Mouse (Mus musculus): ENCODE results near the gene Ttll11.

Gene Ttll11

DNA sequence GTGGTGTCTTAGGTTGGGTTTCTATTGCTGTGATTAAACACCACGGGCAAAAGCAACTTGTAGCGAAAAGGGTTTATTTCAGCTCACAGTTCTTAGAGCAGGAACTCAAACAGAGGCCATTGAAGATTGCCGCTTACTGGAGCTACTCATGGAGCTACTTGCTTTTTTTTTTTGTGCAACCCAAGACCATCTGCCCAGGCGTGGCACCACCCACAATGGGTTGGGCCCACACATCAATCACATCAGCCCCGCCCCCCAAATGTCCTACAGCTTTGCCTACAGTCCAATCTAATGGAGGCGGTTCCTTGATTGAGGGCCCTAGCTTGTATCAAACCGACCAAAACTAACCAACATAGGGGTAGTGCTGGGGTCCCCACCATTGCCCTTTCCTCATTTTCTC, 215.9 kb downstream of the Ttll11 start:
- no peak for DNase-seq

DNA sequence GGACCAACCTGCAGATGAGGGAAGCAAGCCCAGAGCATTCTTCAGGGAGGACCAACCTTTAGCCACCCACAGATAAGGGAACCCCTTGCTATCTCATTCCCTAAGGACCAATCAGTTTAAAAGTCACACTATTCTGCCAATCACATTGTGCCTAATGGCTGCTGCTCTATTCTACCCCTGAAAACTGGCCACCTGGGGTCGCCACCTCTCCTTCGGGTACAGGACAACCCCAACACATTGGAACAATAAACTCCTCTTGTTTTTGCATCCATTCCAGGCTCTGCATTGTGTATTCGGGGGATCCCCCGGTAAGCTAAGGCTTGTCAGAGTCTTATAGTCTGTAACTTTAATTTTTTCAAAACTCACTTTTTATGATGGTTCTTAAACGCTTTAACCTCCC, 218.3 kb downstream of the Ttll11 start:
- no peak for DNase-seq

DNA sequence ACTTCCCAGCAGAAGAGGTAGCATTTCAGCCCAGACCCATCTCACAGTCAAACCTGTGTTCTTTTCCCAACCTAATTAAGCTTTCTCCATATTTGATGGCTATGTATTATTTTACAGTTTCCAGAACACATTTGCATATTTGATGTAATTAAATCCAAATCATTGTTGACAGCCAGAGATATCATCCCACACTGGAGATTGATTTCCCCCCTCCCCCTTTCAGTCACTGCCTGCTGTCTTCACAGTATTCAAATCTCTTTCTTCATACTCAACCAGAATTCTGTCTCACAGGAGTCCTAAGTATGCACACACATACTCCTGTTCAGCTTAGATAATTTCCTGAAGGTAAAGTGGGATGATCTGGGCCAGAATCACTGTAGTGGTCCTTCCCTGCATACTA, 218.8 kb downstream of the Ttll11 start:
- DNase-seq = no peak

DNA sequence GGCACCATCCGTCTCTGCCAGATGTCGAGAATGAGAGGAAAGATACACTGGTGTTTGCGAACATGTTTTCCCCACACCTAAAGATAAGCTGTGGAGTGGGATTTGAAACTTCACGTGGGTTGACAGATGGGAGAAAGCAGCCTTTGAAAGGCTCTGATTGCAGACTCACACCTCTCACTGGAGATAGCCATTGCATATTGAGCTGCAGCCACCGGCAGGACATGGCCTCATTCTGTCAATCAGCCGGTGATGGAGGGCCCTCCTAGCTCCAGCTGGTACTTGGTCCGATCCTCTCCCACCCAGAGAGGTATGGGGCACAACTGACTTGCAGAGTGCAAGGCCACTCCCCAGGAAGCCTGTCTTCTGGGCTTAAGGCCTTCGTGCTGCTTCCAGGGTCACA, 219.4 kb downstream of the Ttll11 start:
- DNase-seq = no peak

GRCm38 (mm10) chr2:35756467-35756866, 223.2 kb downstream of the Ttll11 start:
- DNase-seq = peak; percentile 16 to 21

GRCm38 (mm10) chr2:35751781-35752505, 227.8 kb downstream of the Ttll11 start:
- DNase-seq = no peak

DNA sequence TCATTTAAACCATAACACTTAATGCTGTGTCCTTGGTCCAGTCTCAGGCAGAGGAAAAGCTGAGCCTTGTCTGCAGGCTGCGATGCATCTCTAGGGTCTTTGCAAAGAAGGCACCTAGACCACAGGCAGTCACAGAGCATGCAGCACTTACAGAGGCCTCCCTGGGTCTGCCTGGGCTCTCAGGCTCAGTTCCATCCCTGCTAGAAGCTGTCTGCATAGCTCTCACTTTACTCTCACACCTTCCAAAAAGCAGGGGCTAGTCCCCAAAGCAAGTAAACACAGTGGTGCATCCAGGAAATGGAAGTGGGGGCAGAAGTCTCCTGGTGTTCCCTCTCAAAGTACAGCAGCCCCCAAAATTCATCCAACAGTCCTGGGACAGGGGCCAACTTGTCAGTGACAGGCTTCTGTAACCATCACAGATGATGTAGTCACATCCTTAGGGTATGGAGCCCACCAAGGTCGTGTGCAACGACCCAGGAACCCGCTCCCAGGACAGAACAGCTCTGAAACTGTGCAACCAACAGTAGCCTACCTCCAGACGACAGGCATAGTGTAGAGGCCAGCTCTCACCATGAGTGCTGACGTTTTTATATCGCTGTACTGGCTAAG, 229.1 kb downstream of the Ttll11 start:
- DNase-seq = no peak

GRCm38 (mm10) chr2:35747371-35748035, 232.2 kb downstream of the Ttll11 start:
- no peak for DNase-seq

DNA sequence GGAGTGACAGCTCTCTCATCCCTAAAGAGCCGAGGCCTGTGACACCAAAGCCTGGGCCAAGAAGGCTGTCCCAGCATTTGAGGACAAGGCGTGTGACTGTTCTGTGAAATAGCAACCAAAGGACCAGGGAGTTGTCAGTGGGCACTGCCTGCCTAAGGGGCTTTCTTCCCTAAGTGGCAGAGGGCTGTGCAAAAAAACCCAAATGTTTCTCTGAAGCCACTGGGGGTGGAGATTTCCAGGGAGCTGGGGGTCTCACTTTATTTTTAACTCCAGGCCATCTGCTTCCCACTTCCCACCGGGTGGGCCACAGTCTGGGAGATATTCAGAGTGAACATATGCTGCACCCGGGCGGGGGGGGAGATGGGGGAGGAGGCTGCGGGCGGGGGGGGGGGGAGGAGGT, 233.1 kb downstream of the Ttll11 start:
- DNase-seq = no peak

DNA sequence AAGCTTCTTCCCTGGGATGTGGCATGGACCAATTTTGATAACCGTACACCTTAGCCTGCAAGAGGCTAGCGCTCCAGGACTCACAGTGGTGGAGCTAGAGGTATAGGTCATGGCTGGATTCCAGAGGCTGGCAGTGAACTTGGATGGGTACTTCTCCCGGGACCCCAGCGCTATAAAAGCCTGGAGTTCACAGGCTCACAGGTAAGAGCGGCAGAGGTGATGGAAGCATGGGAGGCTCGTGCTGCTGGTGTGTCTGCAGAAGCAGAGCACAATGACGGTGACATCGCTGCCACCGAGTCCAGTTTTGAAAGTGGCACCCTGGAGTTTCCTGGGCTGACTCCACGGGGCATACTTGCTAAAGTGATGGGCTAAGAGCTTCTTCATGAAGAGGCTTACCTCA, 233.8 kb downstream of the Ttll11 start:
- DNase-seq = no peak

DNA sequence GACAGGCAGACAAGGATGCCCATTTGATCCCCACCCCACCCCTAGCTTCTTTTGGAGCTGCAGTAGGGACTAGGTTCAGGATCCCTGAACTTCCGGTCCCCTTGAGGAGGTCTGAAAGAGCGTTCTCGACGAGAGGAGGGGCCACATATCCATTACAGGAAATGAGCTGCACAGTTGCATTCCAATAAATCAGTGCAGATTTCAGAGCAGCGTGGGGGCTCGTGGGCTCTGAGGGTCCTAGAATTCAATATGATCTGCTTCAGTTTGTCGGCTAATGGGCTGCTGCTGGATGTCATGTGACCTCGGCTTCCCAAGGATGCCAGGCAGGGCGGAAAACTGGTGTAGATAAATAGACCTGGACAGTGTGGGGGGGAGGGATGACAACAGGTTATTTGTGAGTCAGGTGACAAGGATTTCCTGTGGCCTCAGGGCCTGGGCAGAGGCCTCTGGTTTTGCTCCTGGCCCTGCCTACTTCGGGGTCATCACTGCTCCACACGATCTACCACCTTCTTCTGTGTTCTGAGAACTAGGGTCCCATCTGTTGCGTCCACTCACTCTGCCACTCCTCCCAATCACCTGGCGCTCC, 240.0 kb downstream of the Ttll11 start:
- DNase-seq = no peak

- no peak for DNase-seq
Measured at GRCm38 (mm10) chr2:35737467-35738027, 242.2 kb downstream of the Ttll11 start.

DNA sequence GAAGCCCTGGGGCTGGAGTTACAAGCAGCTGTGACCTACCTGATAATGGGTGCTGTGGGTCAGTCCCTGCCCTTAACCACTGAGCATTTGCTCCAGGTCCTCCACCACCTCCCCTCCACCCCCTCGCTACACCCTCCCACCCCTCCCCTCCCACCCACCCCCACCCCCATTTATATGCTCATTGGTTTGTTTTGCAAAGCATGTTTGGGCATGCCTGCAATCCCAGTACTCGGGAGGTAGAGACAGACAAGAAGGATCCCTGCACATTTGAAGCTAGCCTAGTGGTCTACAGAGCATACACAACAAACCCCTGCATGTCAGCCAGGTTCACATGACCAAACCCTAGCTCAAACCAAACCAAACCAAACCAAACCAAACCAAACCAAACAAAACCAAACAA, 243.7 kb downstream of the Ttll11 start:
- DNase-seq = no peak

DNA sequence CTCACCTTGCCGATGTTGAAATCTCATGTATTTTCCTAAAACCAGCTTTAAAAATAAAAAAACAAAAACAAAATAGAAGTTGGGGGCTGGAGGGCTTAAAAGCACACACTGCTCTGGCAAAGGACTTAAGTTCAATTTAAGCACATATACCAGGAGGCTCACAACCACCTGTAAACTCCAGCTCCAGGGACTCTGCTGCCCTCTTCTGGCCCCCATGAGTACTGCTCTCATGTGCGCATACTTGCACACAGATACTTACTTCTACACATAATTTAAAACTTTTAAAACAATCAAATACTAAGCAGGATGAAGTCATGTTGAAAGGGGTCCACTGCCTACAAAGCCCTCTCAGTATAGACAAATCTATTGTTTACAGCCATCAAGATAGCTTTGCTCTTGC, 244.7 kb downstream of the Ttll11 start:
- no peak for DNase-seq

DNA sequence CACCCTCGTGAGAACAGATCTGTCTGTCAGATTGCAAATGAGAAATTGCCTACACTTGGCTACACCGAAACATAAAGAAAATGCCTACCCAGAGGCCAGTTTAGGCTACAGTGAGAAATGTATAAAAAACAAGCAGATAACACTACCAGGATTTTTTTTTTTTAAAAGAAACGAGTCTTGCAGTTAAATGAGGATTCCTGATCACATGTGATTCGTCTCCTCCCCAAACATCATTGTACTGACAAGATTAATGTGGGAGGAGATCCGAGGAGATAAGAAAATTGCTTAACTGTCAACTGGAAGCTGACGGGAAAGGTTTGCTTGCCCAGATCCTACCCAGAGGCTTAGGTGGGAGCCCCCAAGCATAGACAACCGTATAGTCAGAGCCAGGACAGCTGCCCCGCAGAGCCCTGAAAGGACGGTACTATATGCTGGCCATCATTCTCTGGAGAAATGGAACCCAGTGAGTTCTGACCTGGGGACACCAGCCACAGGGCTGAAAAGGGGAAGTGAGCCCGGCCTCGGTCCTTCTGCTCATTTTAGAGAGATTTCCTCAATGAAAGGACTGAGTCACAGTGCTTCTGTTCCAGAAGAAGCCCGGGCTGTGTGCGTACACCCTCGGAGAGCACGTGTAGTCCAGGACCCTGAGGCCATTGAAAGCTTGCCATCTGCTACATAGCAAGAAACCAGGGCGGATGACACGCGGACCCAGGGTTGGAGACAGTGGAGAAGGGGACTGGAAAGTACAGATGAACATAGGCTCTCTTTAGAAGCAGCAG, 247.9 kb downstream of the Ttll11 start:
- peak; percentile 27 to 32 for DNase-seq

- peak; percentile 29 to 44 for DNase-seq
Measured at GRCm38 (mm10) chr2:35729077-35730065, 250.3 kb downstream of the Ttll11 start.

GRCm38 (mm10) chr2:35728633-35729032, 251.1 kb downstream of the Ttll11 start:
- no peak for DNase-seq

DNA sequence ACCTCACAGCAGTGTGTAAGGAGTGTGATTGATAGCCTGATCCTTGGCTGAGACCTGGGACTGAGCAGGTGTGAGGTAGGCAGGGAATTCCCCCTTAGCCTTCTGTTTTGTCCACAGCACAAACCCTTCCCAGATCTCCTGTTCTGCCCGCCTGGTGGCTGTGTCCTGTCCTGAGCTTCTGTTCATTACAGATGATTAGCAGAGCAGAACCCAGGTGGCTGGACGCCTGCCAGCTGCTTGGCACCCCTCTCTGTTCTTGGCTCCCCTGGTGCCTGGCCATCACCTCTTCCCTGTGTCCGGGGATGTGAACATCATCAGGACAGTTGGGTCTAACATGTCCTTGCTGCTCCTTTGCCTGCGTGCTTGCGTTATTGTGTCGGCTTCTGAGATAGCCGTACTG, 256.0 kb downstream of the Ttll11 start:
- DNase-seq = no peak

DNA sequence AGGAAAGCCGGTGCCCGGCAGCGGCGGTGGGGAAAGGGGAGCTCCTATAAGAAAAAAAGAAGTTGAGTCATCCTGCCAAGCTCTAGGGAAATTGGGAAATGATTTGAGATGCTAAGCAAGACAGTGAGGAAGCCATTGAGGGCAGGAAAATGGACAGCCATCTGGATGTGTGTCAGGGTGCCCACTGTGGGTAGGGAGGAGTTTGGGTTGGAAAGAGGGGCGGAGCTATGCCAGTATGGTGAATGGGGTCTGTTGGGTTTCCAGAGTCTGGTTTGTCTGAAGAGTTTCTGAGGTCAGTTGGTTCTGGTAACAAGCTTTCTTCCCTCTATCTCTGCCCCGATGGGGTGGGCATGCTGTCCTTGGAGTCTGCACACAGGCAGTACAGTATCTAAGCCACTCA, 256.4 kb downstream of the Ttll11 start:
- DNase-seq = no peak

- DNase-seq = no peak
Measured at GRCm38 (mm10) chr2:35722821-35723220, 256.9 kb downstream of the Ttll11 start.

DNA sequence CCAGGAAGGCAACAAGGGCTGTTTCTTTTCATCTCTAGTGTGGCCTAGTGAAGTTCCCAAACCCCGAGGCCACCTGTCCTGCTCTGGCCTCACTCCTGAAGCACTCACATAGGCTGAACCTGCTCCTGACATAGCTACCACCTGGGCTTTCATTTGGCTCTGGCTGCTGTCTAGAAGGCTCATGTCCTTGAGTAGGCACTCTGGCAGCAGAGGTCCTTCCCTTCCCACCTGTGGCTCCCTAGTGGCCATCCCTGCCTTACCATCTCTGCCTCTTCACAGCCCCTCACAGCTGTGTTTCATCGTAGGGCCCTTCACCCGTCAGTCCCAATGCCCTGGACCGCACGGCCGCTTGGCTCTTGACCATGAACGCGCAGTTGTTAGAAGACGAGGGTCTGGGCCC, 258.8 kb downstream of the Ttll11 start:
- DNase-seq = no peak

Data from spleen, adult 18-20 months (tissue).